Mouse (Mus musculus): ENCODE measurements at regions not wholly inside any gene's neighbourhood (a gene's known extent, or its start where the extent isn't known, plus 50 kb on each side); places are given as distances from the start of the nearest gene placed in this dataset.

DNA sequence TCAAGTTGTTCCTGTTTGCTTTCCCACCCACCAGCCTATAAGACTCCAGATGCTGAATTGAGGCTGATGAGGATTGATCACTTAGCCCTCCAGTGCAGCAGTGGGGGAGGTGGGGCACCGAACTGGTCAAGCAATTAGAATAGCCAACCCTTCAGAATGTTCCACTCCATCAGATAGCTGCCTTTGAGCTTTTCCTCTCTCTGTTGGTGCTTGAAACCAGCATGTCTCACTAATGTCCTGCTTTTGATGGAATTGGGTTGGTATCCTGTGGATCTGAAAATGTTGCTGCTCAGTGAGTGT is 167.3 kb upstream of the Hey2 start:
- Histone ChIP-seq H3K36me3 (no peaks in the 10 kb centered on the region), H3K4me3 (no peak overlapping the region), H3K27me3 (no peaks in the 10 kb centered on the region), H3K27ac (no peak overlapping the region), H3K9me3 (no peaks in the 10 kb centered on the region), H3K9ac (0 out of 2 replicates have a peak overlapping the region, but pooled peaks have one; percentile 29), H3K4me2 (no peak overlapping the region), H3K4me1 (replicated peaks) (no peaks in the 10 kb centered on the region)
- WGBS = 42% methylated on average over 1 of the region's 1 CpGs
- 0 out of 2 replicates have a peak, but pooled peaks have one; percentile 36 for ATAC-seq (ENCODE audit: low FRiP score)

DNA sequence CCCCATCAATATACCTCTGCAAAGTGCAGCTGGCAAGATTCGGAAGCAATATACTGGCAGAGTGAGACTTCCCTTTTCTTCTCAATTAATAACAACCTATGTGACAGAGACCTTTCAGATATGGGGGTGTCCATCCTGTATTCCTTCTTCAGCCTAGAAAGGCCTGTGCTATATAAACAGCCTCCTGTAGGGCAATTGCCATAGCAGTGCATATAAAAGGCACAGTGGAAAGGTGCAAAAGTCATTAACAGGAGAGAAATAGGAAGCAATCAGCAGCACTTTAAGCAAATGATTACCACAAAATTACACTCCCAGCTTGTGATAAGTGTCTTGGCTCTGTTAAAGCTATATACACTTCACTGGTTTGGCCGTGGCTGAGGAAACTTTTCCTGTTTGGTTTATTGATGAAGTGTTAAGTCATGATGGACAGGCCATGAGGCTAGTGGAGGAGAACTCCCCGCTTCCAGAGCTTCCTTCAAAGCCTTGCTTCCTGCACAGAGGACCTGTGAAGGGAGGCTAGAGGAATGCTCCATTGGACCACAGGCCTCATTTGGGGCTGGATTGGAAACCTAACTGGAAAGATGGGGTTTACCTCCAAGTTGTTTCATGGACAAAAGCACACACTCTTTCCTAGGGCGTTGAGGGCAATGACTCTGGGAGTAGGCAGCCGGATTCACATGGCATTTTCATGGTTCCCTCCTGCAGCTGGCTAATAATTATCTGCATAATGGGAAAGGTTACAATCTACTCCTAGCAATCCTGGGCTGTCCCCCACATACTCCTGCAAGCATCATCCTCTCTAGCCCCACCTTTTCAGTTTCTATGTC is 166.7 kb upstream of the Hey2 start:
- 81% methylated on average over 5 of the region's 5 CpGs for WGBS
- Histone ChIP-seq H3K4me1 (replicated peaks) (no peaks in the 10 kb centered on the region), H3K27me3 (no peaks in the 10 kb centered on the region), H3K27ac (no peak overlapping the region), H3K4me3 (no peak overlapping the region), H3K36me3 (no peaks in the 10 kb centered on the region), H3K9me3 (no peaks in the 10 kb centered on the region), H3K9ac (0 out of 2 replicates have a peak overlapping the region, but pooled peaks have one; percentile 29), H3K4me2 (no peak overlapping the region)
- ATAC-seq (ENCODE audit: low FRiP score) = no peak

DNA sequence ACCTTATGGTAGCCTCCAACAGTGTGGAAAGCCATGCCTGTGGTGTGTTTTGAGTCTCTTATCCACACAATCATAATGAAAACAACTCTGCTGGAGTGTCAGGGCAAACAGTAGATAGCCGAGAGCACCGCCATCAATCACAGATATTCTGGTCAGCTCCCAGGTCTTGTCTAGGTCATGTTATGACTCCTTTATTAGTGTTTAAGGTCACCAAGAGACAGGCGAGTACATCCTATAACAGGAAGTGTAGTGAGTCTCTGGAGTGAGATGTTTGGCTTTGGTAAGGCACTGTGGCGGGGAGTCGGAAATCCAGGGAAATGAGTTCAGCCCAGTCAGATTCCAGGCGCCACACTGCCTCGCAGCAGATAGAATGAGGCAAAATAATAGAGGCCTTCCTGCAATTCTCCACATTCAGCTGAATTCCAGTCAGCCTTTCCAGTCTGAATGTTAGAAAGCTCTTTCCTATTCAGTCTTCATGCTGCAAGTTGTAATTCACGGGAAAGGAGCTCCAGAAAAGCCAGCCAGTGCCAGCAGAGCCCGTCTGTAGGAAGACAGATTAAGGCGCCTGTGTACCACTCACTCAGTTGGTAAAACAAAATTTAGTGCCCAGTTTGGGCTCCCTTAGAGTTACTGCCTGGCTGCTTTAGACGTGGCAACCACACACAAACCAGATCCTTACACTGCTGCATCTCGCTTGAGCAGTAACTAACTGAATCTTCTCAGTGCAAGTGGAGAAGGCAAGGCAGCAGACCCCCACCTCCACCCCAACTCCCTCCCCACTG is 155.8 kb upstream of the Hey2 start:
- Histone ChIP-seq H3K4me3 (no peak overlapping the region), H3K4me1 (replicated peaks) (no peaks in the 10 kb centered on the region), H3K27ac (no peak overlapping the region), H3K9ac (no peak overlapping the region), H3K27me3 (no peaks in the 10 kb centered on the region), H3K9me3 (no peaks in the 10 kb centered on the region), H3K4me2 (no peak overlapping the region), H3K36me3 (no peaks in the 10 kb centered on the region)
- WGBS = 75% methylated on average over 12 of the region's 12 CpGs
- ATAC-seq (ENCODE audit: low FRiP score) = no peak

DNA sequence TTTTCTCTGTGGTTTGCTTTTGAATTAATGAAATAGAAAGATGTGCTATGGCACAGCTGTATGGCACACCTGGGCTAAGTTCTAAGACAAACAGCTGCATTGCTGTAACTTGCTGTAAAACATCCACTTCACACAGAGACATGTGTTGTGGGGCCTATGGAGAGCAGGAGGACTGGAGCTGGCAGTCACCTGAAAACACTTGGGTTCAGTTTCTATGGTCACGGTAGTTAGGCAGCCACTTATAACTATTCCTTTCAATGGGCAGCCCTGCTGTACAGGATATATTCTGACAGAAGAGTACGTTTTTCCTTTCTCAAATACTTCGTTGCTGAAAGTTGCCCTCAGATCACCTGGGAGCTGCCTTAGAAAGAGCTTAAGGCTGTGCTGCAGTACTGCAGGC is 149.6 kb upstream of the Hey2 start:
- Histone ChIP-seq H3K27ac (no peak overlapping the region), H3K9ac (no peak overlapping the region), H3K27me3 (no peaks in the 10 kb centered on the region), H3K4me2 (no peak overlapping the region), H3K4me1 (replicated peaks) (no peaks in the 10 kb centered on the region), H3K9me3 (no peaks in the 10 kb centered on the region), H3K36me3 (no peaks in the 10 kb centered on the region), H3K4me3 (no peak overlapping the region)
- no peak for ATAC-seq (ENCODE audit: low FRiP score)
- 83% methylated on average over 3 of the region's 3 CpGs for WGBS

DNA sequence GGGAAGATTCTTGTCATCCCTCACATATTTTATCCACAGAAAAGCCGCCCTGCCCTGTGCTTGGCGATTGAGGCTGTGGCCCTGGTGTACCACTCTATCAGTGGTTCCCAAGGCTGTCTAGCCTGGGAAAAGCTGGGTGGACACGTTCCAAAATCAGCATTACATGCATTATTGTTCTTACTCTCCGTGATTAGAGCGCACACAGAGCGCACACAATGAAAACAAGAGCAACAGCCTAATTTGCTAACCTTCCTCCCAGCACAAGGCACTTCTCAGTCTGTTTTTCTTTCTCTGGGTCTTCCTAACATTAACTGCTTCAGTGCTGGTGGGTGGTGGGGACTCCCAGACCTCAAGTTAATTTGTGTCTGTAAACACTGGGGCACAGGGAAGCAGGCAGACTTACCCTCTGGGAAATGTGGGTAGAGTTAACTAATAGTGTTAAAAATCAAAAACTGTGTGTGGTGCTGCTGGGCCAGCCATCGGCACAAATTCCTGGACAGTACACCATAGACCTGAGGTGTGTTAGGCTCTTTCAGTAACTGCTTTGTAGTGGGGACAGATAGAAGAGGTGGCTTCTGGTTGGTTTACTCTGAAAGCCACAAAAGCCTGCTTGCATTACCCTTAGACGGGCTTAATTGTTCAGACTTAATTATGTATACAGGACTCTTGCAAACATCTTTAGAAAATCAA is 137.8 kb upstream of the Hey2 start:
- no peaks in the 10 kb centered on the region for H3K36me3 ChIP-seq
- 0 out of 2 replicates have a peak, but pooled peaks cover 3% of the 10 kb centered on the region for H3K27me3 ChIP-seq
- H3K4me1 ChIP-seq (replicated peaks) = peaks cover 12% of the 10 kb centered on the region
- ATAC-seq (ENCODE audit: low FRiP score) = peak; percentile 94
- peak overlapping the region; percentile 31; the same call in 1 of the 2 replicates for H3K9ac ChIP-seq
- no peaks in the 10 kb centered on the region for H3K9me3 ChIP-seq
- 1% methylated on average over 8 of the region's 8 CpGs for WGBS
- peak overlapping the region; percentile 25 for H3K4me3 ChIP-seq
- peak overlapping the region; percentile 9; the same call in 1 of the 2 replicates for H3K27ac ChIP-seq
- H3K4me2 ChIP-seq = peak overlapping the region; percentile 54

DNA sequence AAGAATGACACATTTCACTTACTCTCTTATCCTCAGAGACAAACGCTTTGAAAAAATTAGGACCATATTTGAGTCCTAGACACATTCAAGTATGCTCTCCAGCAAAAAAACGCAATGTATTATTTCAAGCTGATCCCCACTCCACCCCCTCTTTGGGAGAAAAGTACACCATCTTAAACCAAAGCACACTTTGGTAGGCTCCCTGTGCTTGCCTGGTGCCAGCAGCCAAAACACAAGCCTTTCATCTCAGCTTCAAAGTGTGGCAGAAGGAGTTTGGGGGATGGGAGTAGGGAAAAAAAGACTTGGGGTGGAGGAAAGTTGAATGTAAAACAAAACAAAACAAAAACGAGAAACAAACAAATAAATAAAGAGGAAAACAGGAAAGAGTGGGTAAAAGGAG is 137.2 kb upstream of the Hey2 start:
- Histone ChIP-seq H3K9ac (peak overlapping the region; percentile 31; the same call in 1 of the 2 replicates), H3K27me3 (0 out of 2 replicates have a peak, but pooled peaks cover 3% of the 10 kb centered on the region), H3K4me3 (peak overlapping the region; percentile 25; the same call in 1 of the 2 replicates), H3K36me3 (no peaks in the 10 kb centered on the region), H3K27ac (0 out of 2 replicates have a peak overlapping the region, but pooled peaks have one; percentile 9), H3K4me2 (peak overlapping the region; percentile 54), H3K9me3 (no peaks in the 10 kb centered on the region), H3K4me1 (replicated peaks) (peaks cover 12% of the 10 kb centered on the region)
- no peak; the same call in 1 of the 2 replicates for ATAC-seq (ENCODE audit: low FRiP score)
- WGBS = 19% methylated on average over 3 of the region's 3 CpGs

DNA sequence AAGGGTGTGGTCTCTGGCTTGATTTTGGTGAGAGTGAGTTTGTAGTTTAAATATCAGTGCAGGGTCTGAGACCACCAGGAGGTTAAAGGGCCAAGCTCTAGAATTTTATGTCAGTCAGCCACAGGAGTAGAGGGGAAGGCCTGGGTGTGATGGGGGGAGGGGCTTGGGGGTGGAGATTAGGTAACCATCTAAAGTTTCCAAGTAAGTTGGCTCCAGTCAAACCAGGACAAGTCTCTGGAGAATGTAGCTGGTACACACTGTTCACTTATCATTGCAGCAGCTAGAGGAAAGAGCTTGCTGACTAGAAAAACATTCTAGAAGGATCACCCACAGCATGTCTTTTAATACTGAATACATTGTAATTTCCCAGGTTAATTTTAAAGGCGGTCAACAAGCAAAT is 123.6 kb upstream of the Hey2 start:
- H3K4me1 ChIP-seq (replicated peaks) = no peaks in the 10 kb centered on the region
- no peaks in the 10 kb centered on the region for H3K9me3 ChIP-seq
- H3K36me3 ChIP-seq = no peaks in the 10 kb centered on the region
- H3K4me3 ChIP-seq = no peak overlapping the region
- H3K27me3 ChIP-seq = no peaks in the 10 kb centered on the region
- H3K9ac ChIP-seq = no peak overlapping the region
- ATAC-seq (ENCODE audit: low FRiP score) = no peak
- H3K4me2 ChIP-seq = no peak overlapping the region
- WGBS = 98% methylated on average over 1 of the region's 1 CpGs
- no peak overlapping the region for H3K27ac ChIP-seq

DNA sequence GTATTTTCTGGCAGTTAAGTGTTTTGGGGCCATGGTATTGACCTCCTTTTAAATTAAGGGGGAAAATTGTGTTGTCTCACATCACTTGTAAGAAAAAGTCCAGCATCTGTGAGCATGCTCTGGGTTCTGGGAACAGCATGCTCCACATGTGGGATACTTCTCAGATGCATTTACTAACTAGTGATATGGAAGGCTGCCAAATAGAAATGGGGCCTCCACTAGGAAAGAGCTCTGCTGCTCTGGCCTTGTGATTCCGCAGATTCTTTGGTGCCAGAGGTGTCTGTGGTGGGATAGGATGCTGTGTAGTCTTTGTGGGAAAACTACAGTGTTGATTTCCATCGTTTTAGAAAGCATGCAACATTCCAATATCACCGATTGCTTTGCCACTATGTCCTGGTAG is 111.2 kb upstream of the Hey2 start:
- no peaks in the 10 kb centered on the region for H3K4me1 ChIP-seq (replicated peaks)
- ATAC-seq (ENCODE audit: low FRiP score) = no peak
- H3K9ac ChIP-seq = no peak overlapping the region
- no peaks in the 10 kb centered on the region for H3K36me3 ChIP-seq
- no peak overlapping the region for H3K27ac ChIP-seq
- H3K9me3 ChIP-seq = no peaks in the 10 kb centered on the region
- H3K4me3 ChIP-seq = no peak overlapping the region
- H3K4me2 ChIP-seq = no peak overlapping the region
- H3K27me3 ChIP-seq = no peaks in the 10 kb centered on the region
- WGBS = 84% methylated on average over 3 of the region's 3 CpGs

DNA sequence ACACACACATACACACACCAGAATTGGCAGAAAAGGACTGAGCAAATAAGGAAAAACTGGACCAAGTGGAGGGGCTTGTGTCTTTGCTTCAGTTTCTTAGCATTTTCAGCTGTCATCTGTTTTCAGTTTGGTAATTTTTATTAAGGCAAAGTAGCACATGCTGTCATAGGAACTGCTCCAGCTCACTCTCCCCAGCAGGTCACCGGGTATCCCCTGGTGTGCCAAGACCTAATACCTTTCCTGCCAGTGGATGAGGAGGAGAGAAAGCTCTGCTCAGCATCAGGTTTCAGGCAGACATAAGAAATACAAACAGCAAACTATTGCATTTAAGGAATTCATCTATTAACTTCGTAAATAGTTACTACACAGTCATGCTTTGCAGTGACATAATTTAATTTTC is 109.8 kb upstream of the Hey2 start:
- H3K4me2 ChIP-seq = no peak overlapping the region
- H3K4me3 ChIP-seq = no peak overlapping the region
- no peak overlapping the region for H3K27ac ChIP-seq
- no peaks in the 10 kb centered on the region for H3K9me3 ChIP-seq
- no peaks in the 10 kb centered on the region for H3K4me1 ChIP-seq (replicated peaks)
- H3K27me3 ChIP-seq = no peaks in the 10 kb centered on the region
- whole genome bisulfite sequencing = 60% methylated on average over 2 of the region's 2 CpGs
- ATAC-seq (ENCODE audit: low FRiP score) = no peak
- no peaks in the 10 kb centered on the region for H3K36me3 ChIP-seq
- H3K9ac ChIP-seq = no peak overlapping the region

DNA sequence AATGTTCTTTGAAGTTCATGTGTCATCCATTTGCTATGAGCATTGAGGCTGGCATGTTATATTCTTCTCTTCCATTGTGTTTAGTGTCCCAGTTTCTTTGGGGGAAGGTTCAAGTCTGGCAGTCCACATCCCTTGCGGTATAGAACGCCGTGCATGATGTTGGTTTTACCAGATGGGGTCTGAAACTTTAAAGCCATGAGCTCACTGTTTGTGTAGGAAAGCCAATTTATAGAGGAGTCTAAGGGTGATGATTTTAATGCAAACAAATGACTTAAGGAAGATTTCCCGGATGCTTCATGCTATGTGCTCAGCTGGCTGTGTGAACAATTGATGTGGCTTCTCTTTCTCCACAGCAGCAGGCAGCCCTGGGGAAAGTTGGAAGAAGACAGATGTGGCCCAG is 104.0 kb upstream of the Hey2 start:
- H3K27ac ChIP-seq = no peak overlapping the region
- 80% methylated on average over 4 of the region's 4 CpGs for WGBS
- H3K4me2 ChIP-seq = no peak overlapping the region
- H3K36me3 ChIP-seq = no peaks in the 10 kb centered on the region
- H3K4me3 ChIP-seq = no peak overlapping the region
- ATAC-seq (ENCODE audit: low FRiP score) = no peak
- H3K4me1 ChIP-seq (replicated peaks) = no peaks in the 10 kb centered on the region
- no peak overlapping the region for H3K9ac ChIP-seq
- no peaks in the 10 kb centered on the region for H3K9me3 ChIP-seq
- no peaks in the 10 kb centered on the region for H3K27me3 ChIP-seq

DNA sequence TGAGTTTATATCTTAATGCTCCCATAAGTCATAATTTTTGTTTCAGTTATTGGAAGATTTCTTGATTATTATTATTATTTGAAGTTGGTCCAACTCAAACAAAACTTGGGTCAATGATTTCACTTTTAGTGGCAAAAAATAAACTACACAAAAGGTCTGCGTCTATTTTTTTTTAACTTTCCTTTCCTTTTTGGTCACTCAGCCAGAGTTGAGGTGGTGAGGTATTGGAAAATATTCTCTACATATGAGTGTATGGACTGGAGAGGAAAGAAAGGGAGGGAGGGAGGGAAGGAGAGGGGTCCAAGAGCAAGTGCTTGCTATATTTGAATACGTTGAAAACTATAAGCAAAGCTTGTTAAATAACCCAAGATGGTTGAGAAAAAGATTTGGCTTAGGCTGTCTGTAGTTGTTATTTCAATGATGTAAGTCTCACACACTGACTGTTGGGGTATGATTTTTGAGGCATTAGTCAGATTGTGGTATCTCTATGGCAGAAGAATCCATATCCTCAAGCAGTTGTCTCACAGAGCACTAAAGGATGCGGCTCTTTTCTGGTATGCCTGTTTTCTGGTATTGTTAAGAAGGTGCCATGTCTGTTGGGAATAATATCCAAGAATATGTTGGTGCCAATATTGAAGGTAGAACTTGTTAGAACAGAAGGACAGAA is 75.9 kb upstream of the Hey2 start:
- no peak overlapping the region for H3K4me3 ChIP-seq
- no peak overlapping the region for H3K27ac ChIP-seq
- no peak for ATAC-seq (ENCODE audit: low FRiP score)
- WGBS = 89% methylated on average over 3 of the region's 3 CpGs
- H3K9me3 ChIP-seq = no peaks in the 10 kb centered on the region
- no peaks in the 10 kb centered on the region for H3K4me1 ChIP-seq (replicated peaks)
- H3K4me2 ChIP-seq = no peak overlapping the region
- no peaks in the 10 kb centered on the region for H3K36me3 ChIP-seq
- H3K27me3 ChIP-seq = no peaks in the 10 kb centered on the region
- no peak overlapping the region for H3K9ac ChIP-seq

DNA sequence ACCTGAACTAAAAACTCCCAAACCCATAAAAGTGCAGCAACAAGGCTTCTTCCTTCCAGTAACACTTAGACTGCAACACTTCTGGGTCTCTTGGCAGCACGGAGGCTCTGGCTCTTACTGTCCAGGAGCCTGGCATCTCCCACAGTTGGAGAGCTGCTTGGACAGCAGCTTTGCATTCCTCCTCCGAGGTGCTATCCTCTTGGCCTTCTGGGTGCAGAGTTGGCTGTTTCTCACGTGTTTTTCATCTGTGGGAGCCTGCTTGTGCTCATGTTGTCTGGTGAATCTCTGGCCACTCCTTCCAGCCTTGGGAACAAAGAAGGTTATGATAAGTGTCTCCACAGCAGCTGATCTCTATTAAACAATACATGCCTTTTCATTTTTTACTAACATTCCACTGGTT is 51.2 kb upstream of the Hey2 start:
- Histone ChIP-seq H3K4me3 (no peak overlapping the region), H3K27me3 (no peaks in the 10 kb centered on the region), H3K9me3 (no peaks in the 10 kb centered on the region), H3K36me3 (no peaks in the 10 kb centered on the region), H3K9ac (no peak overlapping the region), H3K27ac (no peak overlapping the region), H3K4me1 (replicated peaks) (no peaks in the 10 kb centered on the region), H3K4me2 (no peak overlapping the region)
- ATAC-seq (ENCODE audit: low FRiP score) = no peak
- 52% methylated on average over 3 of the region's 3 CpGs for WGBS

All from hindbrain, embryonic 13.5 days (tissue).